Mouse (Mus musculus) testis, adult 2 months (tissue): Measurements from ENCODE around the gene Lrrc45. TPM values are rescaled to one million over a fixed set of nuclear protein-coding genes. Genes with fewer than 3 reads are reported as not detected.

Source experiments
- H3K27ac ChIP-seq: fragments of 200-500 bp; 2 replicates; pipeline ENCODE4 v1.5.1; 2012; ENCODE audit warnings: low read depth, low read length; ENCODE audit not compliant: control insufficient read depth, insufficient read depth
- H3K27me3 ChIP-seq: fragments of 200-500 bp; 2 replicates; pipeline ENCODE4 v1.6.1; 2012; ENCODE audit warnings: mild to moderate bottlenecking, low read length, moderate library complexity; ENCODE audit not compliant: control insufficient read depth, insufficient read depth
- H3K36me3 ChIP-seq: fragments of 200-500 bp; 2 replicates; pipeline ENCODE4 v1.6.1; 2012; ENCODE audit warnings: mild to moderate bottlenecking, low read length; ENCODE audit not compliant: control insufficient read depth, insufficient read depth
- H3K4me1 ChIP-seq: fragments of 200-500 bp; 2 replicates; pipeline ENCODE4 v1.6.1; 2012; ENCODE audit warnings: low read length; ENCODE audit not compliant: control insufficient read depth, insufficient read depth
- H3K4me3 ChIP-seq: fragments of 200-500 bp; 2 replicates; pipeline ENCODE4 v1.5.1; 2012; ENCODE audit warnings: low read depth, mild to moderate bottlenecking, low read length, moderate library complexity, mixed read lengths; ENCODE audit not compliant: control insufficient read depth
- CTCF ChIP-seq: fragments of 200-500 bp; IDR thresholded peaks from 2 replicates; pipeline ENCODE4 v1.5.1; 2012; ENCODE audit warnings: low read depth, mild to moderate bottlenecking, inconsistent platforms, low read length, moderate library complexity; ENCODE audit not compliant: control insufficient read depth, insufficient read depth, insufficient replicate concordance
- POLR2A ChIP-seq: fragments of 200-500 bp; IDR thresholded peaks from 2 replicates; pipeline ENCODE4 v1.6.1; 2012; ENCODE audit warnings: low read depth, mild to moderate bottlenecking, inconsistent platforms, low read length, moderate library complexity; ENCODE audit not compliant: control insufficient read depth
- polyA plus RNA-seq: library from polyadenylated mRNA; depleted of rRNA; stranded (reverse); fragments of >200 nt; gene quantifications from 2 replicates; pipeline ENCODE4 v1.2.3, GENCODE M21; 2012

Gene Lrrc45
- polyA plus RNA-seq, 1 experiment: 10.7 TPM

DNA sequence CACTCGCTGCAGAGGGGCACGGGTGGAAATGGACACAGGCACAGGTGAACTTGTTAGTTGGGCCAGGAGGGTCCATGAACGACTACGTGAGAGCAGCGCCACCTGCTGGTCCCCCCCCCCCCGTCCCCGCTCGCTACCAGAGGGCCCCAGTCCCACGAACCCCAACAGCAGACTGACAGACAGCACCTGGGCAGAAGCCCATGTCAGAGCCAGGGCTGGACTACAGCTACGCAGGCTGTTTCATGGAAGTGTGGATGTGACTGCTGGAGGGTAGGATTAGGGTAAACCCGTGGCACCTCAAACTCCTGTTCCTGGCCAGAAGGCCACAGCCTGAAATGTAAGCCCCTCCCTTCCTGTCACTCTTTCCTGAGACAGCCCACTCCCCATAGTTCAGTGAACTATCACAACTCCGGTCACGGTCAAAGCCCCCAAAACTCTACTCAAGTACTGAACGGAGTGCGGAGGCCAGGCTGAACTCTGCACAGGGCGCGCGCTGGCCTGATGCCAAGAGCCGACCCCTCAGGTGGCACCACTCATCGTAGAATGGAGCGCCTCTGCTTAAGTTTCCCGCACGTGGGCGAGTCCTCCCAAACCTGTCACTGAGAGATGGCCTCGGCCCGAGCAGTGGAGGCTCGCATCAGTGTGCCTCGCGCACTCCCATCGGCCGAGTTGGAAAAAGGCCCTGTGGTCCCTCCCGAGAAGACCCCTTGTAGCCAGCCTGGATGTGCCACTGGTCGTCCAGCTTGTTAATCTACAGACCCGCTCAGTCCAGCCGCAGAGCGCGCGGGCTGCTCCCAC is 755 bp upstream of the Lrrc45 start:
- Histone ChIP-seq H3K27ac (peak overlapping the region; percentile 57), H3K4me3 (peak overlapping the region; percentile 88), H3K27me3 (no peaks in the 10 kb centered on the region), H3K36me3 (no peaks in the 10 kb centered on the region), H3K4me1 (peaks cover 22% of the 10 kb centered on the region)
- TF ChIP-seq CTCF (peak; percentile 55; the same call in 1 of the 2 replicates), POLR2A (no peak)

DNA sequence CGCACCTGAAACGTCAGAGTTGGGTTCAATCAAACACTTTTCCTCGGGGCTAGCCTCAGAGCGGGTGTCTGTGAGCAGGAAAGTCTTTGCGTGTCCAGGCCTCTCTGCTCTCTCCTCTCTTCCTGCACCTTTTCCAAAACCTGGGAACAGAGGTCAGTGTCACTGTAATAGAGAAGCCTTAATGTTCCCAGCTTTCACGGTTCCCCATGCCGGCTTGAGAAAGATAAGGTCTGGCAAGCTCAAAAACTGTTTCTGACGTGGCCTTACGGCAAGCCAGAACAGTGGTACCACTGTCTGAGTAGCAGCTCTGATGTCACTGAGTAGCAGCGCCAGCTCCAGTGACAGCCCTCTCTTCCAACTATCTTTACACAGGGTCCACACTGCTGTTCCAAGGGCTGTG is 821 bp downstream of the Lrrc45 start:
- Histone ChIP-seq H3K27ac (no peak overlapping the region), H3K36me3 (no peaks in the 10 kb centered on the region), H3K27me3 (no peaks in the 10 kb centered on the region), H3K4me3 (peak overlapping the region; percentile 88; the same call in 1 of the 2 replicates), H3K4me1 (peaks cover 22% of the 10 kb centered on the region)
- TF ChIP-seq POLR2A: no peak
- TF ChIP-seq CTCF: no peak

- H3K36me3 ChIP-seq: no peaks in the 10 kb centered on the region
Observed at GRCm38 (mm10) chr11:120715131-120715530, 1.4 kb downstream of the Lrrc45 start.

GRCm38 (mm10) chr11:120719242-120719641 is 5.5 kb downstream of the Lrrc45 start:
- Histone ChIP-seq H3K4me1 (peaks cover 18% of the 10 kb centered on the region), H3K27me3 (no peaks in the 10 kb centered on the region), H3K36me3 (no peaks in the 10 kb centered on the region), H3K27ac (no peak overlapping the region), H3K4me3 (no peak overlapping the region)
- no peak for TF ChIP-seq POLR2A

More at GRCm38 (mm10) chr11:120715131-120715530, 1.4 kb downstream of the Lrrc45 start:
- H3K27ac ChIP-seq: no peak overlapping the region
- peaks cover 22% of the 10 kb centered on the region for H3K4me1 ChIP-seq
- TF ChIP-seq CTCF (no peak), POLR2A (no peak)
- H3K4me3 ChIP-seq: no peak overlapping the region
- H3K27me3 ChIP-seq: no peaks in the 10 kb centered on the region

DNA sequence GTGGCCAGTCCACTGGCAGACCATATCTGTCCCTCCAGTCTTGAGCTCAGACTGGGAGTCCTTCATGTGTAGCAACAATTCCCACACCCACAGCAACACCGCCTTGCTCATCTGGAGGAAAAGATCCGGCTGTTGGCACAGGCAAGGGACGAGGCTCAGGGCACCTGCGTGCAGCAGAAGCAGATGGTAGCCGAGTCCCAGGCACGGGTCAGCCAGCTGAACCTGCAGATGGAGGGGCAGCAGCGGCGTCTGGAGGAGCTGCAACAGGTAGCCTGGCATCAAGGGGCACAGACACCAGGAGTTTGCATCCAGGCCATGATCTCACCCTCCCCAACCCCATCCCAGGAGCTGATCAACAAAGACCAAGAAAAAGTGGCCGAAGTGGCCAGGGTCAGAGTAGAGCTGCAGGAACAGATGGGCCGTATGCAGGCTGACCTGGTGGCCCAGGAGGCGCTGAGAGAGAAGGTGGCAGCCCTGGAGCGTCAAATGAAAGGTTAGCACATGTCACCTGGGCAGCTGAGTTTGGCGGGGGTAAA is 6.2 kb downstream of the Lrrc45 start:
- no peak overlapping the region for H3K27ac ChIP-seq
- no peak overlapping the region for H3K4me3 ChIP-seq
- H3K27me3 ChIP-seq: no peaks in the 10 kb centered on the region
- peaks cover 16% of the 10 kb centered on the region for H3K4me1 ChIP-seq
- TF ChIP-seq CTCF (no peak), POLR2A (no peak)
- H3K36me3 ChIP-seq: no peaks in the 10 kb centered on the region

- TF ChIP-seq POLR2A: no peak
- peak; percentile 91; the same call in 1 of the 2 replicates for TF ChIP-seq CTCF
- Histone ChIP-seq H3K4me3 (no peak overlapping the region), H3K27ac (no peak overlapping the region), H3K4me1 (peaks cover 16% of the 10 kb centered on the region), H3K27me3 (no peaks in the 10 kb centered on the region), H3K36me3 (no peaks in the 10 kb centered on the region)
Observed at GRCm38 (mm10) chr11:120720450-120720849, 6.7 kb downstream of the Lrrc45 start.

DNA sequence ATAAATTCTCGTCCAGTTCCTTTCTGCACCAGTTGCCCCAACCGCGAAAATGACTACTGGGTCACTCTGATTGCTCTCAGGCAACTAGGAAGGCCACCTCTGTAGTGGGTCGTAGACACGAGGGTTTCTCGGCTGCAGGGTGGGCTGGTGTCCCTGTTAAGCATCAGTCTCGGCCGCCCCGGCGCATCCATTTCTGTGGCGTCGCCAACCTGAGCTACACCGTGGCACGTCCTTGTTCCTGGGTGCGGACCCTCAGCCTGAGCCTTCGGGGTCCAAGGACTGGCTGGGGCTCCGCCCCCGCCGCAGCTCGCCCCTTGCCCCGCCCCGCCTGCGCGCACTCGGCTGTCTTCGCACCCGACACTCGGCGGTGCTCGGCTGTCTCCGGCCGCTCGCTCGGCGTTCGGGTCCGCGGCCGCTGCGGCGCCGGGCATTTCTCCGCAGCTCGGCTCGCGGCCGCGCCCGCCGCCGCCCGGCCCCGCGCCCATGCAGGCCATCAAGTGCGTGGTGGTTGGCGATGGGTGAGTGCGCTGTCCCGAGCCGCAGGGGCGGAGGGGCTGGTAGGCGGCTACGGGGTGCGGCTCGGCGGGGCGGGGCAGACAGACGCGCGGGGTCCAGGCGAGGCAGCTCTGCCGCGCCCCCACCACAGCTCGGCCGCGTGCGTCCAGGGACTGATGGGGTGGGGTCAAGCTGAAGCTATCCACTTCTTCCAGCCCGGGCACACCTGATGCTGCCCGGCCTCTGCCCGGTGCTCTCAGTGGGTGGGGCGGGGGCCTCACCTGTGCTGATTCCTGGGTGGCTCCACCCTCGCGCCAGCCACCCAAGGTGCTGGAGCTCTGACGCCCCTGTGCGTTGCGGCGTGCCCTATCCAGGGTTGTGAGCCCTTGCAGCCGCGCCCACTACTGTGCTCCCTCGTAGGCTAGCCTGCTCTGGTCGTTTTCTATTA is 7.7 kb downstream of the Lrrc45 start, which contains the start of gene Rac3:
TSS of gene Rac3 (plus strand) at position 347 of the 943 bp plus-strand sequence.
- no peaks in the 10 kb centered on the region for H3K27me3 ChIP-seq
- no peak within 1 kb of the TSS for H3K27ac ChIP-seq
- H3K36me3 ChIP-seq: no peaks in the 10 kb centered on the region
- TF ChIP-seq CTCF (no peak), POLR2A (no peak)
- peak within 1 kb of the TSS; percentile 46 for H3K4me3 ChIP-seq
- peaks cover 17% of the 10 kb centered on the region for H3K4me1 ChIP-seq
